In genomic region chr6:8210661-8211060, GRCm38 (mm10) we compare ENCODE assay signal across 9 mouse cellular contexts. TPM values are rescaled to one million over a fixed set of nuclear protein-coding genes. Genes with fewer than 3 reads are reported as not detected.
DNase-seq lines count a peak whose midpoint lies in the region; ATAC-seq and TF ChIP-seq lines count a peak whose summit lies in the region.
"Had no signal": no experiment of that assay in that cellular context is flagged by ENCODE, and none has a peak within 500 bp of the region (broad histone marks: within the 10 kb centered on the region; RNA-seq: fewer than 3 reads in every experiment).

No protein-coding gene starts in this region.

- TF ChIP-seq CTCF in intestine, postnatal 0 days (IDR thresholded peaks at IDR 0.05; ENCODE audit: low read depth), result no peak
- TF ChIP-seq CTCF in hindbrain, postnatal 0 days (IDR thresholded peaks at IDR 0.05; ENCODE audit: low read depth), result no peak

- no peak for TF ChIP-seq POLR2A in myocyte (IDR thresholded peaks at IDR 0.05; ENCODE audit: insufficient read length, low read depth)

- no peak overlapping the region for H3K4me3 ChIP-seq in intestine, embryonic 15.5 days (replicated peaks)
- H3K4me3 ChIP-seq in intestine, postnatal 0 days (ENCODE audit: low read depth, low read length), result no peak overlapping the region
- H3K4me3 ChIP-seq in embryonic facial prominence, embryonic 10.5 days, result peak overlapping the region; percentile 78
- 0 out of 2 replicates have a peak overlapping the region, but pooled peaks have one; percentile 77 for H3K4me3 ChIP-seq in hindbrain, postnatal 0 days (ENCODE audit: low read length)
- peak overlapping the region; percentile 35 for H3K4me3 ChIP-seq in myocyte

- no peak overlapping the region for H3K9ac ChIP-seq in intestine, embryonic 15.5 days
- no peak overlapping the region for H3K9ac ChIP-seq in intestine, postnatal 0 days (ENCODE audit: low read depth, low read length)
- H3K9ac ChIP-seq in hindbrain, postnatal 0 days (replicated peaks; ENCODE audit: low read length), result no peak overlapping the region

- H3K79me2 ChIP-seq in myocyte (ENCODE audit: control insufficient read depth, insufficient read depth), result peaks cover 21% of the 10 kb centered on the region

- peak overlapping the region; percentile 53 for H3K4me2 ChIP-seq in intestine, embryonic 15.5 days (replicated peaks)
- H3K4me2 ChIP-seq in intestine, postnatal 0 days (replicated peaks; ENCODE audit: low read depth), result no peak overlapping the region
- peak overlapping the region; percentile 55 for H3K4me2 ChIP-seq in hindbrain, postnatal 0 days (ENCODE audit: low read depth, low read length)
- H3K4me2 ChIP-seq in myocyte (ENCODE audit: low read depth), result peak overlapping the region; percentile 90

- WGBS in intestine, embryonic 15.5 days, result 91% methylated on average over 3 of the region's 3 CpGs
- WGBS in intestine, postnatal 0 days, result 97% methylated on average over 3 of the region's 3 CpGs
- WGBS in embryonic facial prominence, embryonic 10.5 days, result 91% methylated on average over 3 of the region's 3 CpGs
- WGBS in hindbrain, postnatal 0 days, result 89% methylated on average over 3 of the region's 3 CpGs

- no peaks in the 10 kb centered on the region for H3K4me1 ChIP-seq in intestine, embryonic 15.5 days (replicated peaks)
- H3K4me1 ChIP-seq in intestine, postnatal 0 days (replicated peaks; ENCODE audit: control insufficient read depth, insufficient read depth, low read length), result 0 out of 2 replicates have a peak, but pooled peaks cover 4% of the 10 kb centered on the region
- H3K4me1 ChIP-seq in embryonic facial prominence, embryonic 10.5 days, result peaks cover 9% of the 10 kb centered on the region
- 0 out of 2 replicates have a peak, but pooled peaks cover 4% of the 10 kb centered on the region for H3K4me1 ChIP-seq in hindbrain, postnatal 0 days (ENCODE audit: insufficient read depth, low read length)

- H3K36me3 ChIP-seq in intestine, embryonic 15.5 days, result 0 out of 2 replicates have a peak, but pooled peaks cover 3% of the 10 kb centered on the region
- peaks cover 7% of the 10 kb centered on the region for H3K36me3 ChIP-seq in intestine, postnatal 0 days (ENCODE audit: control insufficient read depth, insufficient read depth)
- H3K36me3 ChIP-seq in embryonic facial prominence, embryonic 10.5 days (replicated peaks), result peaks cover 30% of the 10 kb centered on the region
- no peaks in the 10 kb centered on the region for H3K36me3 ChIP-seq in hindbrain, postnatal 0 days (ENCODE audit: insufficient read depth, low read length)
- H3K36me3 ChIP-seq in myocyte (ENCODE audit: control insufficient read depth, insufficient read depth), result peaks cover 2% of the 10 kb centered on the region

- no peaks in the 10 kb centered on the region for H3K27me3 ChIP-seq in intestine, embryonic 15.5 days (replicated peaks)
- no peaks in the 10 kb centered on the region for H3K27me3 ChIP-seq in intestine, postnatal 0 days (replicated peaks; ENCODE audit: control insufficient read depth, insufficient read depth, low read length)
- no peaks in the 10 kb centered on the region for H3K27me3 ChIP-seq in embryonic facial prominence, embryonic 10.5 days (replicated peaks; ENCODE audit: low read depth, poor library complexity, severe bottlenecking)
- no peaks in the 10 kb centered on the region for H3K27me3 ChIP-seq in hindbrain, postnatal 0 days (ENCODE audit: insufficient read depth, low read length)
- H3K27me3 ChIP-seq in myocyte (ENCODE audit: control insufficient read depth, insufficient read depth, insufficient read length), result no peaks in the 10 kb centered on the region

- no peak for DNase-seq in embryonic facial prominence, embryonic 10.5 days (ENCODE audit: low spot score)
- no peak for DNase-seq in hindbrain, postnatal 0 days (ENCODE audit: low spot score)
- DNase-seq in left cerebral cortex, postnatal 4 days, result no peak
- no peak for DNase-seq in left cerebral cortex, adult 18-20 months (ENCODE audit: low spot score in 2 of 2)
- DNase-seq: kidney, postnatal 25 days had no signal

- H3K9me3 ChIP-seq in intestine, embryonic 15.5 days, result no peaks in the 10 kb centered on the region
- no peaks in the 10 kb centered on the region for H3K9me3 ChIP-seq in intestine, postnatal 0 days (ENCODE audit: control insufficient read depth)
- H3K9me3 ChIP-seq in embryonic facial prominence, embryonic 10.5 days, result no peaks in the 10 kb centered on the region
- no peaks in the 10 kb centered on the region for H3K9me3 ChIP-seq in hindbrain, postnatal 0 days (ENCODE audit: low read length)

- ATAC-seq in intestine, embryonic 15.5 days, result no peak
- ATAC-seq in intestine, postnatal 0 days, result no peak
- no peak for ATAC-seq in hindbrain, postnatal 0 days
- ATAC-seq in granulocyte monocyte progenitor cell, adult 5-6 weeks (replicated peaks; ENCODE audit: poor library complexity, severe bottlenecking), result no peak

- no peak overlapping the region for H3K27ac ChIP-seq in intestine, embryonic 15.5 days
- H3K27ac ChIP-seq in intestine, postnatal 0 days (ENCODE audit: low read depth, low read length), result no peak overlapping the region
- H3K27ac ChIP-seq in embryonic facial prominence, embryonic 10.5 days (replicated peaks), result no peak overlapping the region
- H3K27ac ChIP-seq in hindbrain, postnatal 0 days, result no peak overlapping the region

- intact Hi-C loops in left cerebral cortex, postnatal 4 days (cut with DNase I), result no loop called here

- no peak overlapping the region for H3ac ChIP-seq in myocyte (ENCODE audit: control insufficient read depth, insufficient read length)

RNA-seq across cellular contexts. Expression of gene Mios, which starts 1.6 kb away (rescaled TPM):
- 19.1 and 22.6 TPM in 2 replicates for polyA plus RNA-seq in intestine, embryonic 15.5 days (2015; fragmentation: Nextera tagmentation; extraction: Ambion mirVana)
- polyA plus RNA-seq in intestine, postnatal 0 days (2015; fragmentation: Nextera tagmentation; extraction: Ambion mirVana), result 8.1 and 9.0 TPM in 2 replicates
- polyA plus RNA-seq in embryonic facial prominence, embryonic 10.5 days (2016; fragmentation: Nextera tagmentation; extraction: Ambion mirVana), result 26.8 and 28.6 TPM in 2 replicates
- 18.9 and 20.8 TPM in 2 replicates for total RNA-seq in hindbrain, postnatal 0 days (2014; rRNA removed)
- polyA plus RNA-seq in hindbrain, postnatal 0 days (2015; fragmentation: Nextera tagmentation; extraction: Ambion mirVana), result 21.3 and 21.4 TPM in 2 replicates
- 5.0 TPM for polyA plus RNA-seq in myocyte (2012; fragmentation: generic; extraction: Trizol)
- 10 to 100 TPM; 34.8 to 35.4 TPM for total RNA-seq in left cerebral cortex, postnatal 4 days (2021)
- total RNA-seq in left cerebral cortex, adult 18-20 months (2021), result 10 to 100 TPM; 23.1 to 25.2 TPM
- total RNA-seq in granulocyte monocyte progenitor cell, adult 5-6 weeks (2014; fragmentation: Nextera tagmentation), result 20.5 and 24.8 TPM in 2 replicates
- 31.3 and 37.4 TPM in 2 replicates for total RNA-seq in granulocyte monocyte progenitor cell, adult 5-6 weeks (2017)

RNA-seq across cellular contexts. Expression of gene Col28a1, which starts 18.2 kb away (rescaled TPM):
- 2.6 and 3.0 TPM in 2 replicates for polyA plus RNA-seq in intestine, embryonic 15.5 days (2015; fragmentation: Nextera tagmentation; extraction: Ambion mirVana)
- polyA plus RNA-seq in intestine, postnatal 0 days (2015; fragmentation: Nextera tagmentation; extraction: Ambion mirVana), result 0.77 and 1.1 TPM in 2 replicates
- polyA plus RNA-seq in embryonic facial prominence, embryonic 10.5 days (2016; fragmentation: Nextera tagmentation; extraction: Ambion mirVana), result 0.10 and 0.21 TPM in 2 replicates
- total RNA-seq in hindbrain, postnatal 0 days (2014; rRNA removed), result 0.75 and 0.94 TPM in 2 replicates
- 1.4 and 1.5 TPM in 2 replicates for polyA plus RNA-seq in hindbrain, postnatal 0 days (2015; fragmentation: Nextera tagmentation; extraction: Ambion mirVana)
- not detected for polyA plus RNA-seq in myocyte (2012; fragmentation: generic; extraction: Trizol)
- under 1 TPM; 0.70 to 0.82 TPM for total RNA-seq in left cerebral cortex, postnatal 4 days (2021)
- under 1 TPM; 0.45 to 0.49 TPM for total RNA-seq in left cerebral cortex, adult 18-20 months (2021)
- total RNA-seq in granulocyte monocyte progenitor cell, adult 5-6 weeks (2014; fragmentation: Nextera tagmentation), result not detected in 2 replicates
- total RNA-seq in granulocyte monocyte progenitor cell, adult 5-6 weeks (2017), result not detected in 2 replicates

RNA-seq across cellular contexts. Expression of gene Rpa3, which starts 48.3 kb away (rescaled TPM):
- 144 and 172 TPM in 2 replicates for polyA plus RNA-seq in intestine, embryonic 15.5 days (2015; fragmentation: Nextera tagmentation; extraction: Ambion mirVana)
- 78.5 and 83.2 TPM in 2 replicates for polyA plus RNA-seq in intestine, postnatal 0 days (2015; fragmentation: Nextera tagmentation; extraction: Ambion mirVana)
- 204 and 210 TPM in 2 replicates for polyA plus RNA-seq in embryonic facial prominence, embryonic 10.5 days (2016; fragmentation: Nextera tagmentation; extraction: Ambion mirVana)
- 10.1 and 23.8 TPM in 2 replicates for total RNA-seq in hindbrain, postnatal 0 days (2014; rRNA removed)
- 38.6 and 48.9 TPM in 2 replicates for polyA plus RNA-seq in hindbrain, postnatal 0 days (2015; fragmentation: Nextera tagmentation; extraction: Ambion mirVana)
- 37.9 TPM for polyA plus RNA-seq in myocyte (2012; fragmentation: generic; extraction: Trizol)
- total RNA-seq in left cerebral cortex, postnatal 4 days (2021), result 10 to 100 TPM; 16.0 to 23.0 TPM
- 10 to 100 TPM; 16.1 to 16.2 TPM for total RNA-seq in left cerebral cortex, adult 18-20 months (2021)
- total RNA-seq in granulocyte monocyte progenitor cell, adult 5-6 weeks (2014; fragmentation: Nextera tagmentation), result 109 and 138 TPM in 2 replicates
- 111 and 156 TPM in 2 replicates for total RNA-seq in granulocyte monocyte progenitor cell, adult 5-6 weeks (2017)

RNA-seq across cellular contexts. Expression of gene Umad1, which starts 48.4 kb away (rescaled TPM):
- polyA plus RNA-seq in intestine, embryonic 15.5 days (2015; fragmentation: Nextera tagmentation; extraction: Ambion mirVana), result 24.9 and 25.5 TPM in 2 replicates
- 24.0 and 25.1 TPM in 2 replicates for polyA plus RNA-seq in intestine, postnatal 0 days (2015; fragmentation: Nextera tagmentation; extraction: Ambion mirVana)
- 15.4 and 19.2 TPM in 2 replicates for polyA plus RNA-seq in embryonic facial prominence, embryonic 10.5 days (2016; fragmentation: Nextera tagmentation; extraction: Ambion mirVana)
- total RNA-seq in hindbrain, postnatal 0 days (2014; rRNA removed), result 16.9 and 24.2 TPM in 2 replicates
- 56.6 and 57.8 TPM in 2 replicates for polyA plus RNA-seq in hindbrain, postnatal 0 days (2015; fragmentation: Nextera tagmentation; extraction: Ambion mirVana)
- 5.9 TPM for polyA plus RNA-seq in myocyte (2012; fragmentation: generic; extraction: Trizol)
- total RNA-seq in left cerebral cortex, postnatal 4 days (2021), result 10 to 100 TPM; 27.3 to 27.7 TPM
- total RNA-seq in left cerebral cortex, adult 18-20 months (2021), result 10 to 100 TPM; 44.8 to 45.6 TPM
- total RNA-seq in granulocyte monocyte progenitor cell, adult 5-6 weeks (2014; fragmentation: Nextera tagmentation), result 17.0 and 18.7 TPM in 2 replicates
- total RNA-seq in granulocyte monocyte progenitor cell, adult 5-6 weeks (2017), result 10.6 and 11.8 TPM in 2 replicates

RNA-seq across cellular contexts. Expression of gene Gm45062, which starts 48.6 kb away (rescaled TPM):
- polyA plus RNA-seq in intestine, embryonic 15.5 days (2015; fragmentation: Nextera tagmentation; extraction: Ambion mirVana), result 5.1 and 6.7 TPM in 2 replicates
- 0.30 and 0.75 TPM in 2 replicates for polyA plus RNA-seq in intestine, postnatal 0 days (2015; fragmentation: Nextera tagmentation; extraction: Ambion mirVana)
- polyA plus RNA-seq in embryonic facial prominence, embryonic 10.5 days (2016; fragmentation: Nextera tagmentation; extraction: Ambion mirVana), result 6.9 and 7.1 TPM in 2 replicates
- 1.8 and 6.6 TPM in 2 replicates for total RNA-seq in hindbrain, postnatal 0 days (2014; rRNA removed)
- polyA plus RNA-seq in hindbrain, postnatal 0 days (2015; fragmentation: Nextera tagmentation; extraction: Ambion mirVana), result 4.7 and 4.9 TPM in 2 replicates
- 0.71 TPM for polyA plus RNA-seq in myocyte (2012; fragmentation: generic; extraction: Trizol)
- 1 to 10 TPM; 5.1 to 6.4 TPM for total RNA-seq in left cerebral cortex, postnatal 4 days (2021)
- total RNA-seq in left cerebral cortex, adult 18-20 months (2021), result 1 to 10 TPM; 4.8 to 8.7 TPM
- total RNA-seq in granulocyte monocyte progenitor cell, adult 5-6 weeks (2014; fragmentation: Nextera tagmentation), result 0.11 and 4.2 TPM in 2 replicates
- 3.1 and 5.5 TPM in 2 replicates for total RNA-seq in granulocyte monocyte progenitor cell, adult 5-6 weeks (2017)

Comparison
In these comparisons a context has a peak if more than half of its experiments do, and no peak if none do; other contexts are left out.
1. H3K4me3 ChIP-seq: peak in embryonic facial prominence, embryonic 10.5 days (single experiment), hindbrain, postnatal 0 days (single experiment) and myocyte (single experiment); none in intestine, embryonic 15.5 days (single experiment) and intestine, postnatal 0 days (single experiment).